Mouse (Mus musculus) heart, postnatal 0 days (tissue): ENCODE results near the gene Gm43552.

Experiments
- CTCF ChIP-seq: IDR thresholded peaks from 2 replicates; pipeline ENCODE4 v1.5.1; 2016; ENCODE audit warnings: antibody characterized with exemption, control low read depth, low read depth
- EP300 ChIP-seq: IDR thresholded peaks from 2 replicates; pipeline ENCODE4 v1.6.1; 2016; ENCODE audit warnings: antibody characterized with exemption, low read depth

- no peak for TF ChIP-seq CTCF
- no peak for TF ChIP-seq EP300
Observed at GRCm38 (mm10) chr5:65492716-65493531, at the start of gene Gm43552.
